Comparison of ENCODE assay signal across 23 mouse cellular contexts in genomic region chr4:35934056-35934661, GRCm38 (mm10).
DNase-seq lines count a peak whose midpoint lies in the region; ATAC-seq and TF ChIP-seq lines count a peak whose summit lies in the region.
"Had no signal": no experiment of that assay in that cellular context is flagged by ENCODE, and none has a peak within 500 bp of the region (broad histone marks: within the 10 kb centered on the region; RNA-seq: fewer than 3 reads in every experiment).

No protein-coding gene starts in this region.

- TF ChIP-seq RAD21 in CH12.LX (IDR thresholded peaks at IDR 0.05; ENCODE audit: low read depth, low read length): no peak

- no peaks in the 10 kb centered on the region for H3K9me3 ChIP-seq in CH12.LX (replicated peaks; ENCODE audit: low read length)
- no peaks in the 10 kb centered on the region for H3K9me3 ChIP-seq in embryonic facial prominence, embryonic 14.5 days (ENCODE audit: control insufficient read depth, low read length)
- H3K9me3 ChIP-seq: G1E; hindbrain, embryonic 13.5 days; intestine, embryonic 15.5 days; limb, embryonic 13.5 days; liver, embryonic 13.5 days; midbrain, embryonic 12.5 days; stomach, embryonic 15.5 days had no signal

- no peak overlapping the region for H3K27ac ChIP-seq in CH12.LX (ENCODE audit: insufficient read depth, low read depth)
- no peak overlapping the region for H3K27ac ChIP-seq in embryonic facial prominence, embryonic 14.5 days (replicated peaks; ENCODE audit: low read depth, low read length)
- H3K27ac ChIP-seq: hindbrain, embryonic 13.5 days; intestine, embryonic 15.5 days; left cerebral cortex, adult 2 months; limb, embryonic 13.5 days; liver, embryonic 13.5 days; midbrain, embryonic 12.5 days; stomach, embryonic 15.5 days had no signal

- H3K4me1 ChIP-seq in CH12.LX (ENCODE audit: control insufficient read depth in 1 of 2, insufficient read depth in 2 of 2): no peaks in the 10 kb centered on the region
- no peaks in the 10 kb centered on the region for H3K4me1 ChIP-seq in embryonic facial prominence, embryonic 14.5 days (ENCODE audit: control insufficient read depth, insufficient read depth, low read length)
- H3K4me1 ChIP-seq: hindbrain, embryonic 13.5 days; intestine, embryonic 15.5 days; limb, embryonic 13.5 days; liver, embryonic 13.5 days; stomach, embryonic 15.5 days had no signal

- no peaks in the 10 kb centered on the region for H3K27me3 ChIP-seq in CH12.LX (replicated peaks)
- no peaks in the 10 kb centered on the region for H3K27me3 ChIP-seq in embryonic facial prominence, embryonic 14.5 days (replicated peaks; ENCODE audit: control insufficient read depth, insufficient read depth, low read length)
- H3K27me3 ChIP-seq: hindbrain, embryonic 13.5 days; intestine, embryonic 15.5 days; limb, embryonic 13.5 days; liver, embryonic 13.5 days; midbrain, embryonic 12.5 days; stomach, embryonic 15.5 days had no signal

- no peak overlapping the region for H3K4me2 ChIP-seq in CH12.LX (ENCODE audit: insufficient read depth, low read depth, poor library complexity, severe bottlenecking)
- no peak overlapping the region for H3K4me2 ChIP-seq in embryonic facial prominence, embryonic 14.5 days (ENCODE audit: low read depth, low read length)
- H3K4me2 ChIP-seq: hindbrain, embryonic 13.5 days; intestine, embryonic 15.5 days; limb, embryonic 13.5 days; liver, embryonic 13.5 days; lung, embryonic 14.5 days; midbrain, embryonic 12.5 days; stomach, embryonic 15.5 days had no signal

- TF ChIP-seq EP300 in CH12.LX (IDR thresholded peaks at IDR 0.05; ENCODE audit: low read length): no peak

- H3K4me3 ChIP-seq in CH12.LX (replicated peaks in 1 of 3; ENCODE audit: low read depth in 2 of 3, low read length in 2 of 3, poor library complexity in 1 of 3): no peak overlapping the region
- no peak overlapping the region for H3K4me3 ChIP-seq in embryonic facial prominence, embryonic 14.5 days (ENCODE audit: low read depth, low read length)
- H3K4me3 ChIP-seq: hindbrain, embryonic 13.5 days; intestine, embryonic 15.5 days; left cerebral cortex, adult 2 months; limb, embryonic 13.5 days; liver, embryonic 13.5 days; midbrain, embryonic 12.5 days; stomach, embryonic 15.5 days had no signal

- peak; percentile 18 for DNase-seq in embryo, embryonic 10 days (ENCODE audit: low spot score)
- no peak for DNase-seq in embryo, embryonic 9.5 days (ENCODE audit: extremely low spot score)
- DNase-seq in left cerebral cortex, postnatal 14 days (ENCODE audit: low spot score in 2 of 2): peak; percentile 6 to 10
- no peak for DNase-seq in left cerebral cortex, postnatal 4 days
- peak; percentile 2 for DNase-seq in CH12.LX (ENCODE audit: extremely low read depth)
- DNase-seq in embryonic facial prominence, embryonic 14.5 days (ENCODE audit: low spot score): peak; percentile 28
- no peak for DNase-seq in urinary bladder, postnatal 10 days (ENCODE audit: low spot score)
- no peak for DNase-seq in urinary bladder, postnatal 14 days (ENCODE audit: low spot score)
- DNase-seq: adrenal gland, postnatal 25 days; cerebellum, adult 18-20 months; kidney, adult 9 months; kidney, postnatal 36 days; liver, embryonic 13.5 days; lung, embryonic 14.5 days; lung, postnatal 36 days; thymus, adult 2 months had no signal

- H3K36me3 ChIP-seq in CH12.LX (replicated peaks in 1 of 2; ENCODE audit: control insufficient read depth in 1 of 2, insufficient read depth in 1 of 2, low read length in 1 of 2): no peaks in the 10 kb centered on the region
- no peaks in the 10 kb centered on the region for H3K36me3 ChIP-seq in embryonic facial prominence, embryonic 14.5 days (ENCODE audit: control insufficient read depth, insufficient read depth, low read length)
- H3K36me3 ChIP-seq: G1E; hindbrain, embryonic 13.5 days; intestine, embryonic 15.5 days; limb, embryonic 13.5 days; liver, embryonic 13.5 days; midbrain, embryonic 12.5 days; stomach, embryonic 15.5 days had no signal

- no peak for TF ChIP-seq CTCF in CH12.LX (conservative IDR thresholded peaks at IDR 0.05 in 1 of 2, IDR thresholded peaks at IDR 0.05 in 1 of 2; ENCODE audit: low read depth in 2 of 2, low read length in 2 of 2)

- no peak for ATAC-seq in embryonic facial prominence, embryonic 14.5 days (ENCODE audit: low read depth)
- ATAC-seq: intestine, embryonic 15.5 days had no signal

- intact Hi-C loops in left cerebral cortex, postnatal 14 days (cut with DNase I): no loop called here
- intact Hi-C loops in left cerebral cortex, postnatal 4 days (cut with DNase I): no loop called here

- dilution Hi-C loops in CH12.LX (cut with MboI; ENCODE audit: extremely low pct_ligation_motif_present, extremely low pct_unique_long_range_greater_than_20kb, low sequenced_read_pairs): no loop called here

- no peaks in the 10 kb centered on the region for H3K79me2 ChIP-seq in CH12.LX (replicated peaks; ENCODE audit: control insufficient read depth, extremely low read depth, insufficient read depth, poor library complexity, severe bottlenecking)

- in situ Hi-C loops in CH12.LX (cut with MboI; ENCODE audit: low pct_ligation_motif_present, low pct_unique_long_range_greater_than_20kb, low sequenced_read_pairs): no loop called here

- no peak for TF ChIP-seq POLR2A in CH12.LX (IDR thresholded peaks at IDR 0.05; ENCODE audit: low read depth, low read length)

- H3K9ac ChIP-seq in CH12.LX (ENCODE audit: insufficient read depth, low read depth): no peak overlapping the region
- no peak overlapping the region for H3K9ac ChIP-seq in embryonic facial prominence, embryonic 14.5 days (ENCODE audit: low read depth, low read length)
- H3K9ac ChIP-seq: hindbrain, embryonic 13.5 days; intestine, embryonic 15.5 days; limb, embryonic 13.5 days; liver, embryonic 13.5 days; lung, embryonic 14.5 days; midbrain, embryonic 12.5 days; stomach, embryonic 15.5 days had no signal

- 59% methylated on average over 4 of the region's 4 CpGs for WGBS in embryonic facial prominence, embryonic 14.5 days

TF ChIP-seq in CH12.LX, 34 proteins besides CTCF, POLR2A, EP300 and RAD21:
- TF ChIP-seq MAZ (IDR thresholded peaks at IDR 0.05; ENCODE audit: low read depth, low read length) (no peak), USF1 (IDR thresholded peaks at IDR 0.05; ENCODE audit: low read depth, low read length) (no peak), SIN3A (IDR thresholded peaks at IDR 0.05; ENCODE audit: low read length) (no peak), BHLHE40 (IDR thresholded peaks at IDR 0.05; ENCODE audit: low read depth, low read length) (no peak), ZKSCAN1 (IDR thresholded peaks at IDR 0.05; ENCODE audit: borderline replicate concordance, low read depth, low read length) (no peak), MYC (IDR thresholded peaks at IDR 0.05; ENCODE audit: low read depth, low read length) (no peak), ZMIZ1 (IDR thresholded peaks at IDR 0.05; ENCODE audit: low read depth, low read length) (no peak), JUND (conservative IDR thresholded peaks at IDR 0.05; ENCODE audit: low read depth, low read length) (no peak), NELFE (IDR thresholded peaks at IDR 0.05; ENCODE audit: low read depth, low read length) (no peak)

Comparison
In these comparisons a context has a peak if more than half of its experiments do, and no peak if none do; other contexts are left out.
1. DNase-seq: peak in embryo, embryonic 10 days (single experiment), left cerebral cortex, postnatal 14 days (2 of 2), CH12.LX (single experiment) and embryonic facial prominence, embryonic 14.5 days (single experiment); none in embryo, embryonic 9.5 days (single experiment), left cerebral cortex, postnatal 4 days (single experiment), urinary bladder, postnatal 10 days (single experiment) and urinary bladder, postnatal 14 days (single experiment).